Mouse (Mus musculus) liver, embryonic 14.5 days (tissue): Measurements from ENCODE around the gene Kif26b. TPM values are rescaled to one million over a fixed set of nuclear protein-coding genes. Genes with fewer than 3 reads are reported as not detected.

Source experiments
- ATAC-seq: fragments of 200-750 bp; cut with Nextera tagmentation; 2 replicates; pipeline ENCODE4 v1.8.0; 2017; ENCODE audit warnings: moderate number of reproducible peaks, mild to moderate bottlenecking, moderate library complexity; ENCODE audit not compliant: insufficient read depth
- DNase-seq, 3 experiments: peaks; one replicate each; pipeline ENCODE4 v3.0.0-alpha.2; 2012 to 2013; ENCODE audit warnings: low read depth in 3 of 3, low spot score in 3 of 3
- H3K27ac ChIP-seq: fragments of 300-500 bp; sonication (generic); 2 replicates; pipeline ENCODE4 v1.5.1; 2014; ENCODE audit warnings: moderate library complexity, mild to moderate bottlenecking, control low read depth, inconsistent platforms
- H3K27me3 ChIP-seq: fragments of 300-500 bp; sonication (generic); 2 replicates; pipeline ENCODE4 v1.6.1; 2014; ENCODE audit warnings: mild to moderate bottlenecking, low read length, moderate library complexity; ENCODE audit not compliant: control insufficient read depth, insufficient read depth
- H3K36me3 ChIP-seq: fragments of 300-500 bp; sonication (generic); replicated peaks from 2 replicates; pipeline ENCODE4 v1.6.1; 2014; ENCODE audit warnings: low read depth; ENCODE audit not compliant: control insufficient read depth, insufficient read depth
- H3K4me1 ChIP-seq, 2 experiments: fragments of 200-500 bp in 1 of 2; fragments of 300-500 bp in 1 of 2; sonication (generic) in 1 of 2; replicated peaks; 2 replicates each; pipeline ENCODE4 v1.6.1; 2012 to 2014; ENCODE audit warnings: antibody characterized with exemption in 1 of 2, inconsistent platforms in 1 of 2, low read length in 1 of 2; ENCODE audit not compliant: control insufficient read depth in 2 of 2, insufficient read depth in 2 of 2
- H3K4me2 ChIP-seq: fragments of 300-500 bp; sonication (generic); 2 replicates; pipeline ENCODE4 v1.6.1; 2014; ENCODE audit warnings: low read depth, mild to moderate bottlenecking, control low read depth, moderate library complexity
- H3K4me3 ChIP-seq, 2 experiments: fragments of 200-500 bp in 1 of 2; fragments of 300-500 bp in 1 of 2; sonication (generic) in 1 of 2; 2 replicates each; pipeline ENCODE4 v1.5.1; 2012 to 2014; ENCODE audit warnings: low read depth in 2 of 2, low read length in 2 of 2, mild to moderate bottlenecking in 2 of 2, control low read depth in 1 of 2, inconsistent platforms in 1 of 2, moderate library complexity in 1 of 2; ENCODE audit not compliant: insufficient read depth in 1 of 2
- H3K9ac ChIP-seq: fragments of 300-500 bp; sonication (generic); replicated peaks from 2 replicates; pipeline ENCODE4 v1.6.1; 2014; ENCODE audit warnings: mild to moderate bottlenecking, control low read depth, moderate library complexity
- H3K9me3 ChIP-seq: fragments of 300-500 bp; sonication (generic); 2 replicates; pipeline ENCODE4 v1.6.1; 2016; ENCODE audit warnings: low read length, mixed read lengths; ENCODE audit not compliant: control insufficient read depth
- CTCF ChIP-seq: IDR thresholded peaks from 2 replicates; pipeline ENCODE4 v1.5.1; 2016; ENCODE audit warnings: antibody characterized with exemption, low read depth, control low read depth
- EP300 ChIP-seq: IDR thresholded peaks from 2 replicates; pipeline ENCODE4 v1.6.1; 2016; ENCODE audit warnings: antibody characterized with exemption, low read depth
- WGBS: fragments of 180-500 bp; shearing (Covaris S2); extraction: QIAGEN DNeasy Blood & Tissue Kit; methylation state at CpG from one replicate; pipeline ENCODE4 v1.1.7; 2014; ENCODE audit not compliant: insufficient replicate concordance; 5-methylcytosine and 5-hydroxymethylcytosine counted together
- polyA plus RNA-seq, 2 experiments: library from polyadenylated mRNA; depleted of rRNA in 1 of 2; stranded (reverse) in 1 of 2; unstranded in 1 of 2; fragments of >200 nt; fragmentation: Nextera tagmentation in 1 of 2; extraction: Ambion mirVana in 1 of 2; gene quantifications; 2 replicates each; pipeline versions ENCODE4 v1.2.1 to v1.2.3; 2012 to 2014

Gene Kif26b
- polyA plus RNA-seq, 2 experiments, result 0.01 to 0.07 TPM

- H3K4me3 ChIP-seq, result no peak overlapping the region
- ATAC-seq, result no peak
- H3K27ac ChIP-seq, result no peak overlapping the region
- TF ChIP-seq CTCF, result no peak
- TF ChIP-seq EP300, result no peak
- H3K9me3 ChIP-seq, result no peaks in the 10 kb centered on the region
- H3K27me3 ChIP-seq, result peaks cover 2% of the 10 kb centered on the region; the same call in 1 of the 2 replicates
- no peak for DNase-seq
- H3K36me3 ChIP-seq, result no peaks in the 10 kb centered on the region
- no peak overlapping the region for H3K4me2 ChIP-seq
- WGBS, result 58% methylated on average over 2 of the region's 2 CpGs
- H3K9ac ChIP-seq, result no peak overlapping the region
- no peaks in the 10 kb centered on the region for H3K4me1 ChIP-seq
These were observed 208.0 kb downstream of the Kif26b start for GRCm38 (mm10) chr1:178736931-178737330.

GRCm38 (mm10) chr1:178743820-178744219 is 214.9 kb downstream of the Kif26b start:
- DNase-seq (peak in 1 of 3 experiments; percentile 4), ATAC-seq (peak; percentile 64)
- TF ChIP-seq CTCF, result no peak
- TF ChIP-seq EP300, result peak; percentile 33; the same call in 1 of the 2 replicates
- H3K4me2 ChIP-seq, result no peak overlapping the region
- H3K9ac ChIP-seq, result no peak overlapping the region
- no peaks in the 10 kb centered on the region for H3K36me3 ChIP-seq
- no peak overlapping the region for H3K4me3 ChIP-seq
- no peaks in the 10 kb centered on the region for H3K27me3 ChIP-seq
- 49% methylated on average over 5 of the region's 5 CpGs for whole genome bisulfite sequencing
- no peaks in the 10 kb centered on the region for H3K9me3 ChIP-seq
- 0 out of 4 replicates have a peak, but pooled peaks cover 0 to 2% of the 10 kb centered on the region in 2 experiments for H3K4me1 ChIP-seq
- no peak overlapping the region for H3K27ac ChIP-seq

DNA sequence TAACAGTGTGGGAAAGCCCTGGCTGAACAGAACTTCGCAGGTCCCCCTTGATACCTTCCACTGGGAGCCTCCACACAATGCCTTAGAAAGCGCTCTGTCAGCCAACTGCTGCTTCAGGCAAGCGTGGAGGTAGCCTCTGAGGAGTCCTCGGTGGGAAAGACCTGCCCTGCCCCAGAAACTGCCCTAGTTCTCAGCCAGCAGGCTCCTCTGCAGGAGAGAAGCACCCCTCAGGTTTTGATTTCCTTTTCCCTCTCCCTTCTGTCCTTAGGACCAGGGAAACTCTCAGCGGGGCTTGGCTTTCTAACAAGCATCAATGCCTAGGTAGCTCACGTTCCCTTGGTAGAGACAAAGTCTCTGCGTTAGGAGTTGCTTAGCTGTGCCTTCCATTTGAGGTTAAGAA is 215.6 kb downstream of the Kif26b start:
- 57% methylated on average over 7 of the region's 7 CpGs for WGBS
- DNase-seq, result no peak
- TF ChIP-seq EP300 (no peak), CTCF (no peak)
- Histone ChIP-seq H3K9ac (no peak overlapping the region), H3K9me3 (no peaks in the 10 kb centered on the region), H3K27ac (no peak overlapping the region), H3K27me3 (no peaks in the 10 kb centered on the region), H3K4me3 (no peak overlapping the region), H3K4me1 (0 out of 4 replicates have a peak, but pooled peaks cover 0 to 2% of the 10 kb centered on the region in 2 experiments), H3K4me2 (no peak overlapping the region), H3K36me3 (no peaks in the 10 kb centered on the region)
- no peak for ATAC-seq

GRCm38 (mm10) chr1:178744961-178745360 is 216.0 kb downstream of the Kif26b start:
- no peak overlapping the region for H3K4me2 ChIP-seq
- no peaks in the 10 kb centered on the region for H3K27me3 ChIP-seq
- H3K27ac ChIP-seq, result no peak overlapping the region
- DNase-seq, result no peak
- H3K9me3 ChIP-seq, result no peaks in the 10 kb centered on the region
- WGBS, result 65% methylated on average over 6 of the region's 6 CpGs
- no peak overlapping the region for H3K9ac ChIP-seq
- H3K4me1 ChIP-seq, result 0 out of 4 replicates have a peak, but pooled peaks cover 0 to 2% of the 10 kb centered on the region in 2 experiments
- H3K4me3 ChIP-seq, result no peak overlapping the region
- no peak for TF ChIP-seq CTCF
- TF ChIP-seq EP300, result no peak
- no peaks in the 10 kb centered on the region for H3K36me3 ChIP-seq
- no peak for ATAC-seq

- no peak for DNase-seq
- TF ChIP-seq CTCF (no peak), EP300 (no peak)
- no peak for ATAC-seq
- Histone ChIP-seq H3K4me2 (no peak overlapping the region), H3K9me3 (no peaks in the 10 kb centered on the region), H3K4me1 (0 out of 4 replicates have a peak, but pooled peaks cover 0 to 2% of the 10 kb centered on the region in 2 experiments), H3K9ac (no peak overlapping the region), H3K27ac (no peak overlapping the region), H3K36me3 (no peaks in the 10 kb centered on the region), H3K4me3 (no peak overlapping the region), H3K27me3 (no peaks in the 10 kb centered on the region)
- 49% methylated on average over 6 of the region's 6 CpGs for WGBS
These were observed 216.5 kb downstream of the Kif26b start for GRCm38 (mm10) chr1:178745471-178745870.
